ENCODE assay signal across 8 mouse cellular contexts in genomic region chr10:128410560-128410845, GRCm38 (mm10). TPM values are rescaled to one million over a fixed set of nuclear protein-coding genes. Genes with fewer than 3 reads are reported as not detected.
DNase-seq lines count a peak whose midpoint lies in the region; ATAC-seq lines count a peak whose summit lies in the region.

No protein-coding gene starts in this region.

- H3K36me3 ChIP-seq in embryonic facial prominence, embryonic 10.5 days (replicated peaks): peaks cover 54% of the 10 kb centered on the region
- peaks cover 10% of the 10 kb centered on the region for H3K36me3 ChIP-seq in intestine, embryonic 15.5 days
- H3K36me3 ChIP-seq in neural tube, embryonic 12.5 days: peaks cover 36% of the 10 kb centered on the region

- 26% methylated on average over 4 of the region's 4 CpGs for WGBS in embryonic facial prominence, embryonic 10.5 days
- 15% methylated on average over 4 of the region's 4 CpGs for WGBS in intestine, embryonic 15.5 days
- WGBS in neural tube, embryonic 12.5 days: 17% methylated on average over 4 of the region's 4 CpGs

- ATAC-seq in intestine, embryonic 15.5 days: no peak
- no peak for ATAC-seq in neural tube, embryonic 12.5 days (ENCODE audit: low FRiP score, low read depth)

- peak overlapping the region; percentile 93 for H3K4me2 ChIP-seq in intestine, embryonic 15.5 days (replicated peaks)
- H3K4me2 ChIP-seq in neural tube, embryonic 12.5 days (replicated peaks): peak overlapping the region; percentile 97

- peak overlapping the region; percentile 97 for H3K4me3 ChIP-seq in embryonic facial prominence, embryonic 10.5 days
- H3K4me3 ChIP-seq in intestine, embryonic 15.5 days (replicated peaks): peak overlapping the region; percentile 96
- peak overlapping the region; percentile 97; the same call in 1 of the 2 replicates for H3K4me3 ChIP-seq in neural tube, embryonic 12.5 days

- H3K27me3 ChIP-seq in embryonic facial prominence, embryonic 10.5 days (replicated peaks; ENCODE audit: low read depth, poor library complexity, severe bottlenecking): no peaks in the 10 kb centered on the region
- no peaks in the 10 kb centered on the region for H3K27me3 ChIP-seq in intestine, embryonic 15.5 days (replicated peaks)
- no peaks in the 10 kb centered on the region for H3K27me3 ChIP-seq in neural tube, embryonic 12.5 days (replicated peaks)

- H3K9ac ChIP-seq in intestine, embryonic 15.5 days: peak overlapping the region; percentile 75; the same call in 1 of the 2 replicates
- H3K9ac ChIP-seq in neural tube, embryonic 12.5 days: 0 out of 2 replicates have a peak overlapping the region, but pooled peaks have one; percentile 91

- peak overlapping the region; percentile 96 for H3K27ac ChIP-seq in embryonic facial prominence, embryonic 10.5 days (replicated peaks)
- peak overlapping the region; percentile 98 for H3K27ac ChIP-seq in intestine, embryonic 15.5 days
- peak overlapping the region; percentile 75; the same call in 1 of the 2 replicates for H3K27ac ChIP-seq in neural tube, embryonic 12.5 days

- peak; percentile 20 for DNase-seq in lung, postnatal 36 days
- no peak for DNase-seq in lung, postnatal 4 days
- DNase-seq in embryonic facial prominence, embryonic 10.5 days (ENCODE audit: low spot score): no peak
- DNase-seq in layer of hippocampus, postnatal 36 days: no peak
- DNase-seq in left cerebral cortex, adult 8-10 months (ENCODE audit: low spot score in 2 of 2): no peak
- DNase-seq in gastrocnemius, postnatal 10 days: no peak

- peaks cover 52% of the 10 kb centered on the region for H3K4me1 ChIP-seq in embryonic facial prominence, embryonic 10.5 days
- peaks cover 38% of the 10 kb centered on the region for H3K4me1 ChIP-seq in intestine, embryonic 15.5 days (replicated peaks)
- peaks cover 40% of the 10 kb centered on the region for H3K4me1 ChIP-seq in neural tube, embryonic 12.5 days

- no peaks in the 10 kb centered on the region for H3K9me3 ChIP-seq in embryonic facial prominence, embryonic 10.5 days
- no peaks in the 10 kb centered on the region for H3K9me3 ChIP-seq in intestine, embryonic 15.5 days
- H3K9me3 ChIP-seq in neural tube, embryonic 12.5 days: no peaks in the 10 kb centered on the region

RNA-seq across cellular contexts. Expression of gene Nabp2, which starts 0.8 kb away (rescaled TPM):
- 119 and 129 TPM in 2 replicates for polyA plus RNA-seq in embryonic facial prominence, embryonic 10.5 days (2016; fragmentation: Nextera tagmentation; extraction: Ambion mirVana)
- polyA plus RNA-seq in intestine, embryonic 15.5 days (2015; fragmentation: Nextera tagmentation; extraction: Ambion mirVana): 87.9 and 97.1 TPM in 2 replicates
- polyA plus RNA-seq in neural tube, embryonic 12.5 days (2016; fragmentation: Nextera tagmentation; extraction: Ambion mirVana): 109 and 115 TPM in 2 replicates
- 10 to 100 TPM; 91.6 to 92.0 TPM for total RNA-seq in layer of hippocampus, postnatal 36 days (2021)
- total RNA-seq in left cerebral cortex, adult 8-10 months (2022): 10 to 100 TPM; 90.1 to 97.4 (median 94.1) TPM
- 10 to 100 TPM; 50.7 to 51.3 TPM for total RNA-seq in gastrocnemius, postnatal 10 days (2021)

RNA-seq across cellular contexts. Expression of gene Rnf41, which starts 1.0 kb away (rescaled TPM):
- polyA plus RNA-seq in embryonic facial prominence, embryonic 10.5 days (2016; fragmentation: Nextera tagmentation; extraction: Ambion mirVana): 42.1 and 44.6 TPM in 2 replicates
- polyA plus RNA-seq in intestine, embryonic 15.5 days (2015; fragmentation: Nextera tagmentation; extraction: Ambion mirVana): 36.6 and 37.5 TPM in 2 replicates
- polyA plus RNA-seq in neural tube, embryonic 12.5 days (2016; fragmentation: Nextera tagmentation; extraction: Ambion mirVana): 61.3 and 61.4 TPM in 2 replicates
- 10 to 100 TPM; 74.4 to 76.3 TPM for total RNA-seq in layer of hippocampus, postnatal 36 days (2021)
- total RNA-seq in left cerebral cortex, adult 8-10 months (2022): 10 to 100 TPM; 72.2 to 79.3 (median 73.4) TPM
- 10 to 100 TPM; 16.4 to 19.1 TPM for total RNA-seq in gastrocnemius, postnatal 10 days (2021)

RNA-seq across cellular contexts. Expression of gene Slc39a5, which starts 9.5 kb away (rescaled TPM):
- polyA plus RNA-seq in embryonic facial prominence, embryonic 10.5 days (2016; fragmentation: Nextera tagmentation; extraction: Ambion mirVana): 0.13 and 0.36 TPM in 2 replicates
- polyA plus RNA-seq in intestine, embryonic 15.5 days (2015; fragmentation: Nextera tagmentation; extraction: Ambion mirVana): 114 and 141 TPM in 2 replicates
- not detected in 2 replicates for polyA plus RNA-seq in neural tube, embryonic 12.5 days (2016; fragmentation: Nextera tagmentation; extraction: Ambion mirVana)
- not detected for total RNA-seq in layer of hippocampus, postnatal 36 days (2021)
- total RNA-seq in left cerebral cortex, adult 8-10 months (2022): under 1 TPM in 3 of 4 experiments, not detected in 1; 0.27 to 0.61 (median 0.59) TPM
- total RNA-seq in gastrocnemius, postnatal 10 days (2021): not detected

RNA-seq across cellular contexts. Expression of gene Ankrd52, which starts 33.6 kb away (rescaled TPM):
- polyA plus RNA-seq in embryonic facial prominence, embryonic 10.5 days (2016; fragmentation: Nextera tagmentation; extraction: Ambion mirVana): 12.1 and 12.4 TPM in 2 replicates
- 10.0 and 11.5 TPM in 2 replicates for polyA plus RNA-seq in intestine, embryonic 15.5 days (2015; fragmentation: Nextera tagmentation; extraction: Ambion mirVana)
- 10.2 and 13.2 TPM in 2 replicates for polyA plus RNA-seq in neural tube, embryonic 12.5 days (2016; fragmentation: Nextera tagmentation; extraction: Ambion mirVana)
- 10 to 100 TPM; 55.6 to 59.6 TPM for total RNA-seq in layer of hippocampus, postnatal 36 days (2021)
- total RNA-seq in left cerebral cortex, adult 8-10 months (2022): 10 to 100 TPM; 41.2 to 49.0 (median 44.8) TPM
- total RNA-seq in gastrocnemius, postnatal 10 days (2021): 10 to 100 TPM; 47.3 to 50.9 TPM

RNA-seq across cellular contexts. Expression of gene Coq10a, which starts 41.7 kb away (rescaled TPM):
- 9.5 and 11.1 TPM in 2 replicates for polyA plus RNA-seq in embryonic facial prominence, embryonic 10.5 days (2016; fragmentation: Nextera tagmentation; extraction: Ambion mirVana)
- polyA plus RNA-seq in intestine, embryonic 15.5 days (2015; fragmentation: Nextera tagmentation; extraction: Ambion mirVana): 13.7 TPM in 2 replicates
- 33.3 and 35.2 TPM in 2 replicates for polyA plus RNA-seq in neural tube, embryonic 12.5 days (2016; fragmentation: Nextera tagmentation; extraction: Ambion mirVana)
- total RNA-seq in layer of hippocampus, postnatal 36 days (2021): 10 to 100 TPM; 51.2 to 52.8 TPM
- total RNA-seq in left cerebral cortex, adult 8-10 months (2022): 10 to 100 TPM; 59.3 to 62.4 (median 61.5) TPM
- total RNA-seq in gastrocnemius, postnatal 10 days (2021): 100 to 1,000 TPM; 170 to 198 TPM
